Mouse (Mus musculus) layer of hippocampus, adult 9-10 months (tissue): ENCODE measurements around the gene Gm20909.
"Not testable (repeated sequence)": the region's sequence is repeated elsewhere in the genome, so short reads cannot be mapped to it uniquely, and the experiment has no call there.

Experiments
- DNase-seq: peaks from one replicate; pipeline ENCODE4 v3.0.0; 2022; ENCODE audit warnings: low spot score

Gene Gm20909

GRCm38 (mm10) chrY:21164270-21164669 lies at the start of gene Gm20909:
TSS of gene Gm20909 (plus strand) at chrY:21164570.
- DNase-seq: not testable (repeated sequence)
